Comparison of ENCODE assay signal across 1 mouse cellular context in the genomic region with DNA sequence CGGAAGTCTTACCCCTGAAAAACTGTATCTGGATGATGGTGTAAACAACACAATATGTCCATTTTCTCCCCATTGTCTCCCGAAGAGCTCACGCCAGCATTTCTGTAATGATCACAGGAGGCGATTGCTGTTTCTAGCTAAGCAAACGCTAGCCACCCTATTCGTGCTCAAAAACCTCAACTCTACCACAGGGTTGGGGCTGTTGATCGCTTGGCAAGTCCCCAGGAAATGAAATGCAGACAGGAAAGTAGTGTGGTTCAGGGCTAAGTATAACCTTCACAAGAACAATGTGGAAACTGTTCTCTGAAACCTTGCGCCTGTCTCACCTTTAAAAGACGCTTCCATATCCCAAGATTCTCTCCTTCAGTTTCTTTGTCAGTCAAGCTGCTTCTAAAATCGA.
TF ChIP-seq lines count a peak whose summit lies in the region.

Cd96 (minus strand) TSS at position 232 of the 400 bp plus-strand sequence.

TF ChIP-seq in CH12.LX, 34 proteins besides CTCF, POLR2A, EP300 and RAD21 (continued from another document):
- TF ChIP-seq KAT2A (IDR thresholded peaks at IDR 0.05; ENCODE audit: insufficient replicate concordance, low read length) (no peak), BHLHE40 (IDR thresholded peaks at IDR 0.05; ENCODE audit: low read depth, low read length) (peak; percentile 54; the same call in 1 of the 2 replicates), MAFK (IDR thresholded peaks at IDR 0.05; ENCODE audit: insufficient replicate concordance, low read length) (peak; percentile 56; the same call in 1 of the 2 replicates), MAX (IDR thresholded peaks at IDR 0.05; ENCODE audit: low read length) (0 out of 2 replicates have a peak, but pooled peaks have one; percentile 51), JUND (conservative IDR thresholded peaks at IDR 0.05; ENCODE audit: low read depth, low read length) (no peak), ZNF384 (IDR thresholded peaks at IDR 0.05; ENCODE audit: low read depth, low read length) (no peak), MAZ (IDR thresholded peaks at IDR 0.05; ENCODE audit: low read depth, low read length) (no peak), USF1 (IDR thresholded peaks at IDR 0.05; ENCODE audit: low read depth, low read length) (no peak), SMC3 (IDR thresholded peaks at IDR 0.05; ENCODE audit: low read depth, low read length) (no peak), IRF4 (IDR thresholded peaks at IDR 0.05; ENCODE audit: low read depth, low read length) (peak; percentile 44; the same call in 1 of the 2 replicates), POLR2AphosphoS2 (IDR thresholded peaks at IDR 0.05; ENCODE audit: low read depth, low read length) (no peak), PAX5 (IDR thresholded peaks at IDR 0.05; ENCODE audit: low read length) (no peak), E2F4 (IDR thresholded peaks at IDR 0.05; ENCODE audit: insufficient replicate concordance, low read depth, low read length) (no peak), MXI1 (IDR thresholded peaks at IDR 0.05; ENCODE audit: low read depth, low read length) (0 out of 2 replicates have a peak, but pooled peaks have one; percentile 42), RCOR1 (conservative IDR thresholded peaks at IDR 0.05; ENCODE audit: low read depth, low read length) (no peak), ELF1 (IDR thresholded peaks at IDR 0.05; ENCODE audit: low read depth, low read length) (peak; percentile 42; the same call in 1 of the 2 replicates), TCF12 (IDR thresholded peaks at IDR 0.05; ENCODE audit: low read depth, low read length) (peak; percentile 73; the same call in 1 of the 2 replicates), GABPA (IDR thresholded peaks at IDR 0.05; ENCODE audit: insufficient replicate concordance, low read depth, low read length) (no peak), CHD1 (IDR thresholded peaks at IDR 0.05; ENCODE audit: low read depth, low read length) (no peak), ZC3H11A (IDR thresholded peaks at IDR 0.05; ENCODE audit: low read depth, low read length) (no peak), UBTF (IDR thresholded peaks at IDR 0.05; ENCODE audit: low read depth, low read length) (no peak), NELFE (IDR thresholded peaks at IDR 0.05; ENCODE audit: low read depth, low read length) (no peak), ZKSCAN1 (IDR thresholded peaks at IDR 0.05; ENCODE audit: borderline replicate concordance, low read depth, low read length) (no peak), USF2 (conservative IDR thresholded peaks at IDR 0.05; ENCODE audit: low read depth, low read length) (no peak)
